Mouse (Mus musculus): ENCODE data around the gene Sclt1. TPM values are rescaled to one million over a fixed set of nuclear protein-coding genes. Genes with fewer than 3 reads are reported as not detected.
"Not testable (repeated sequence)": the region's sequence is repeated elsewhere in the genome, so short reads cannot be mapped to it uniquely, and the experiment has no call there.

Sclt1 gene
- 1 to 10 TPM; 6.1 to 6.2 TPM for total RNA-seq (2021)

GRCm38 (mm10) chr3:41742278-41742934 is at the start of gene Sclt1, which contains the start of gene D3Ertd751e:
Gene Sclt1, minus strand, starts transcription at chr3:41742514.
Gene D3Ertd751e, plus strand, starts transcription at chr3:41742611.
- intact Hi-C loops (cut with DNase I), result loop anchor here (5.0 to 10.0 kb wide), 2 partner anchors 660 to 788 kb away; partner anchors contain the start of gene Pgrmc2
- DNase-seq (ENCODE audit: low spot score), result peak; percentile 96

GRCm38 (mm10) chr3:41762091-41762490 is 19.8 kb upstream of the Sclt1 start:
- intact Hi-C loops (cut with DNase I), result no loop called here
- no peak for DNase-seq (ENCODE audit: low spot score)

- intact Hi-C loops (cut with DNase I), result no loop called here
- no peak for DNase-seq (ENCODE audit: low spot score)
Measured at GRCm38 (mm10) chr3:41754556-41754955, 12.2 kb upstream of the Sclt1 start.

GRCm38 (mm10) chr3:41743436-41743835 is 1.1 kb upstream of the Sclt1 start:
- DNase-seq (ENCODE audit: low spot score), result no peak
- intact Hi-C loops (cut with DNase I), result loop anchor here (5.0 to 10.0 kb wide), 2 partner anchors 661 to 789 kb away; partner anchors contain the start of gene Pgrmc2

GRCm38 (mm10) chr3:41741601-41742277 is 575 bp downstream of the Sclt1 start:
- no peak for DNase-seq (ENCODE audit: low spot score)
- intact Hi-C loops (cut with DNase I), result loop anchor here (5.0 to 10.0 kb wide), 2 partner anchors 659 to 787 kb away; partner anchors contain the start of gene Pgrmc2

- DNase-seq (ENCODE audit: low spot score), result no peak
- intact Hi-C loops (cut with DNase I), result no loop called here
Measured at GRCm38 (mm10) chr3:41695681-41696080, 46.6 kb downstream of the Sclt1 start.

GRCm38 (mm10) chr3:41692440-41693142 is 49.7 kb downstream of the Sclt1 start:
- intact Hi-C loops (cut with DNase I), result no loop called here
- DNase-seq (ENCODE audit: low spot score), result no peak

GRCm38 (mm10) chr3:41690114-41690640 is 52.1 kb downstream of the Sclt1 start:
- DNase-seq (ENCODE audit: low spot score); intact Hi-C loops (cut with DNase I): not testable (repeated sequence)

- no peak for DNase-seq (ENCODE audit: low spot score)
- intact Hi-C loops (cut with DNase I), result no loop called here
Measured at GRCm38 (mm10) chr3:41686396-41686795, 55.9 kb downstream of the Sclt1 start.

GRCm38 (mm10) chr3:41682084-41682483 is 60.2 kb downstream of the Sclt1 start:
- intact Hi-C loops (cut with DNase I), result no loop called here

GRCm38 (mm10) chr3:41676648-41677047 is 65.7 kb downstream of the Sclt1 start:
- DNase-seq (ENCODE audit: low spot score), result no peak
- intact Hi-C loops (cut with DNase I), result no loop called here

More at GRCm38 (mm10) chr3:41682084-41682483, 60.2 kb downstream of the Sclt1 start:
- no peak for DNase-seq (ENCODE audit: low spot score)

GRCm38 (mm10) chr3:41674778-41675177 is 67.5 kb downstream of the Sclt1 start:
- intact Hi-C loops (cut with DNase I), result no loop called here
- no peak for DNase-seq (ENCODE audit: low spot score)

GRCm38 (mm10) chr3:41655642-41656041 is 86.7 kb downstream of the Sclt1 start:
- intact Hi-C loops (cut with DNase I), result no loop called here
- DNase-seq (ENCODE audit: low spot score), result no peak

- no peak for DNase-seq (ENCODE audit: low spot score)
- intact Hi-C loops (cut with DNase I), result no loop called here
Measured at GRCm38 (mm10) chr3:41620971-41621370, 121.3 kb downstream of the Sclt1 start.

- DNase-seq (ENCODE audit: low spot score), result no peak
- intact Hi-C loops (cut with DNase I), result no loop called here
Measured at GRCm38 (mm10) chr3:41618488-41618887, 123.8 kb downstream of the Sclt1 start.

GRCm38 (mm10) chr3:41618036-41618435 is 124.3 kb downstream of the Sclt1 start:
- no peak for DNase-seq (ENCODE audit: low spot score)
- intact Hi-C loops (cut with DNase I), result no loop called here

- intact Hi-C loops (cut with DNase I), result no loop called here
- no peak for DNase-seq (ENCODE audit: low spot score)
Measured at GRCm38 (mm10) chr3:41614230-41614985, 127.9 kb downstream of the Sclt1 start.

- intact Hi-C loops (cut with DNase I), result no loop called here
- no peak for DNase-seq (ENCODE audit: low spot score)
Measured at GRCm38 (mm10) chr3:41613706-41614105, 128.6 kb downstream of the Sclt1 start.

GRCm38 (mm10) chr3:41612211-41612610 is 130.1 kb downstream of the Sclt1 start:
- intact Hi-C loops (cut with DNase I), result no loop called here
- DNase-seq (ENCODE audit: low spot score), result no peak

GRCm38 (mm10) chr3:41609071-41609470 is 133.2 kb downstream of the Sclt1 start:
- DNase-seq (ENCODE audit: low spot score), result no peak
- intact Hi-C loops (cut with DNase I), result no loop called here
